Mouse (Mus musculus) CH12.LX (cell line): ENCODE data around the gene Naa35.

Experiments
- CTCF ChIP-seq, 2 experiments: IDR thresholded peaks in 1 of 2; conservative IDR thresholded peaks in 1 of 2; 2 replicates each; pipeline ENCODE4 v1.5.1; 2011 to 2012; ENCODE audit warnings: low read depth in 2 of 2, low read length in 2 of 2, improper control_type of control experiment in 1 of 2, inconsistent platforms in 1 of 2, mild to moderate bottlenecking in 1 of 2, moderate library complexity in 1 of 2
- EP300 ChIP-seq: IDR thresholded peaks from 2 replicates; pipeline ENCODE4 v1.6.1; 2011; ENCODE audit warnings: low read length, improper control_type of control experiment
- JUN ChIP-seq: IDR thresholded peaks from 2 replicates; pipeline ENCODE4 v1.6.1; 2011; ENCODE audit warnings: low read depth, mild to moderate bottlenecking, low read length, improper control_type of control experiment, moderate library complexity; ENCODE audit not compliant: insufficient read depth
- KAT2A ChIP-seq: IDR thresholded peaks from 2 replicates; pipeline ENCODE4 v1.6.1; 2012; ENCODE audit warnings: low read length, improper control_type of control experiment, inconsistent platforms; ENCODE audit not compliant: insufficient replicate concordance
- POLR2A ChIP-seq: IDR thresholded peaks from 2 replicates; pipeline ENCODE4 v1.6.1; 2011; ENCODE audit warnings: low read depth, mild to moderate bottlenecking, improper control_type of control experiment, low read length
- POLR2AphosphoS2 ChIP-seq: IDR thresholded peaks from 2 replicates; pipeline ENCODE4 v1.6.1; 2011; ENCODE audit warnings: low read depth, low read length, improper control_type of control experiment
- USF1 ChIP-seq: IDR thresholded peaks from 2 replicates; pipeline ENCODE4 v1.6.1; 2014; ENCODE audit warnings: low read depth, mild to moderate bottlenecking, inconsistent platforms, low read length, improper control_type of control experiment

- no peak for TF ChIP-seq POLR2A
- no peak for TF ChIP-seq POLR2AphosphoS2
- TF ChIP-seq EP300, result no peak
- no peak for TF ChIP-seq JUN
- no peak for TF ChIP-seq KAT2A
- TF ChIP-seq CTCF (conservative IDR thresholded peaks at IDR 0.05 in 1 of 2, IDR thresholded peaks at IDR 0.05 in 1 of 2; ENCODE audit: low read depth in 2 of 2, low read length in 2 of 2), result no peak
- TF ChIP-seq USF1, result no peak
Measured at GRCm38 (mm10) chr13:59668501-59669093, 83.5 kb downstream of the Naa35 start.
